Mouse (Mus musculus) kidney, postnatal 14 days (tissue): ENCODE measurements around the gene Mageb4.
"Not testable (repeated sequence)": the region's sequence is repeated elsewhere in the genome, so short reads cannot be mapped to it uniquely, and the experiment has no call there.

Experiments
- DNase-seq: peaks from one replicate; pipeline ENCODE4 v3.0.0; 2022; ENCODE audit warnings: mixed read lengths

The Mageb4 gene

DNA sequence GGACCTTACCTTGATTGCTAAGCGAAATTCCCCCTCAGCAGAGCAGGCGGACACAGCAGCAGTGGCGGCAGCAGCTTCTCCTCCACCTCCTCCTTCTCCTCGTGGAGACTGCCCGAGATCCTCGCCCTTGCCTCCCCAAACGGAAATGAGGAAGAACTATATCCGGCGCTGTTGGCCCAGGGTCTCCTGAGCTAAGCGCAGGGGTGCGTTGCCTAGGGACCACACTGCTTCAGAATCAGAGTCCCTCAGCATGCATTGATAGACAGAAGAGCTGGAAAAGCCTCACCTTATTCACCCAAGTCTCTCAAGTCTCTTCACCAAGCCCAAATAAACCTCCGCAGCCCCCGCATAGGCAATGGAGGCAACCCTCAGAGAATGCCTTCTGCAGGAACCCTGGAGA lies at the start of gene Mageb4:
Mageb4 (minus strand) TSS at position 101 of the 400 bp plus-strand sequence.
- DNase-seq, result not testable (repeated sequence)

DNA sequence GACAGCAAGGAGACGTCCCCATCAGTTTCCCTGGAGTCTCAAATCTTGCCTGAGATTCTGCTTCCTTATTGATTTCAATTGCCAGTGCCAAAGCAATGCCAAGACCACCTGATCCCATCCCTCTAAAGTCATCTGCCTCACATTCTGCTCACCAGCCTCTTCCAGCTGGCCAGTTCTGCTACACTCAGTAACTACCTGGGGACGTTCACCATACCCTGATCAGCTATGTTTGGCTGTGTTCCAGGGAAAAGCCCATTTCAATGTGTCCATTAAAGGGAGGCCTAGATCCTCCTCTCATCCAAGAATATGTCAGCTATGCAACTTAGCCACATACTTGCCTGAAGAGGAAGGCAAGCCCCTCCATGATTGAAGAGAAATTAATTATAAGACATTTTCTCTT lies 20.3 kb downstream of the Mageb4 start:
- DNase-seq, result not testable (repeated sequence)

DNA sequence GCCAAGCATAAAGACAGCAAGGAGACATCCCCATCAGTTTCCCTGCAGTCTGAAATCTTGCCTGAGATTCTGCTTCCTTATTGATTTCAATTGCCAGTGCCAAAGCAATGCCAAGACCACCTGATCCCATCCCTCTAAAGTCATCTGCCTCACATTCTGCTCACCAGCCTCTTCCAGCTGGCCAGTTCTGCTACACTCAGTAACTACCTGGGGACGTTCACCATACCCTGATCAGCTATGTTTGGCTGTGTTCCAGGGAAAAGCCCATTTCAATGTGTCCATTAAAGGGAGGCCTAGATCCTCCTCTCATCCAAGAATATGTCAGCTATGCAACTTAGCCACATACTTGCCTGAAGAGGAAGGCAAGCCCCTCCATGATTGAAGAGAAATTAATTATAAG lies 58.9 kb downstream of the Mageb4 start:
- not testable (repeated sequence) for DNase-seq

DNA sequence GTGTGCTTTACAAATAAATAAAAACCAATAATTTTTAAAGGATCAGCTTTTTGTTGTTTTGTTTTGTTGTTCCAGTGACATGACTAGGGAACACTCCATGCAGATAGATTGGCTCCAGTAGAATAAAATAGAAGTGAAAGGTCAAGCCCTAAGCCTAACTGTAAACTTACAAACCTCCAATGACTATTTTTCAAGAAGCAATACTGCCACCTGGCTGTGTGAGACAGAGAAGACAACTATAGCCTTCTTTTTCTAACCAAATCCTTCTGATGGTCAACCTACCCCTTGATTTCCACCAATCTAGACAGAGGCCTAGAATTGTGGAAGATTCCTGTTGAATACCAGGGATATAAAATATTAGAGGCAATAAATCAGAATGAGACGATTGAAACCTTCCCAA lies 67.6 kb downstream of the Mageb4 start:
- DNase-seq, result no peak
